Mouse (Mus musculus) E14TG2a.4 (cell line): Measurements from ENCODE around the gene Gm21887.
"Not testable (repeated sequence)": the region's sequence is repeated elsewhere in the genome, so short reads cannot be mapped to it uniquely, and the experiment has no call there.

ENCODE experiments used
- H3K27me3 ChIP-seq: 2 replicates; pipeline ENCODE4 v1.6.1; 2014; ENCODE audit warnings: low read length, control low read depth; ENCODE audit not compliant: insufficient read depth
- H3K36me3 ChIP-seq: 2 replicates; pipeline ENCODE4 v1.6.1; 2014; ENCODE audit warnings: low read length, control low read depth; ENCODE audit not compliant: insufficient read depth
- H3K4me1 ChIP-seq: replicated peaks from 2 replicates; pipeline ENCODE4 v1.6.1; 2014; ENCODE audit warnings: low read depth, low read length, control low read depth
- H3K4me3 ChIP-seq: replicated peaks from 2 replicates; pipeline ENCODE4 v1.5.1; 2014; ENCODE audit warnings: mild to moderate bottlenecking, low read length
- H3K9me3 ChIP-seq: 2 replicates; pipeline ENCODE4 v1.6.1; 2014; ENCODE audit warnings: low read length, control low read depth
- CTCF ChIP-seq: conservative IDR thresholded peaks from 2 replicates; pipeline ENCODE4 v1.5.1; 2014; ENCODE audit warnings: low read length
- NANOG ChIP-seq: IDR thresholded peaks from 2 replicates; pipeline ENCODE4 v1.6.1; 2014; ENCODE audit warnings: borderline replicate concordance, low read length, mixed read lengths

The Gm21887 gene

DNA sequence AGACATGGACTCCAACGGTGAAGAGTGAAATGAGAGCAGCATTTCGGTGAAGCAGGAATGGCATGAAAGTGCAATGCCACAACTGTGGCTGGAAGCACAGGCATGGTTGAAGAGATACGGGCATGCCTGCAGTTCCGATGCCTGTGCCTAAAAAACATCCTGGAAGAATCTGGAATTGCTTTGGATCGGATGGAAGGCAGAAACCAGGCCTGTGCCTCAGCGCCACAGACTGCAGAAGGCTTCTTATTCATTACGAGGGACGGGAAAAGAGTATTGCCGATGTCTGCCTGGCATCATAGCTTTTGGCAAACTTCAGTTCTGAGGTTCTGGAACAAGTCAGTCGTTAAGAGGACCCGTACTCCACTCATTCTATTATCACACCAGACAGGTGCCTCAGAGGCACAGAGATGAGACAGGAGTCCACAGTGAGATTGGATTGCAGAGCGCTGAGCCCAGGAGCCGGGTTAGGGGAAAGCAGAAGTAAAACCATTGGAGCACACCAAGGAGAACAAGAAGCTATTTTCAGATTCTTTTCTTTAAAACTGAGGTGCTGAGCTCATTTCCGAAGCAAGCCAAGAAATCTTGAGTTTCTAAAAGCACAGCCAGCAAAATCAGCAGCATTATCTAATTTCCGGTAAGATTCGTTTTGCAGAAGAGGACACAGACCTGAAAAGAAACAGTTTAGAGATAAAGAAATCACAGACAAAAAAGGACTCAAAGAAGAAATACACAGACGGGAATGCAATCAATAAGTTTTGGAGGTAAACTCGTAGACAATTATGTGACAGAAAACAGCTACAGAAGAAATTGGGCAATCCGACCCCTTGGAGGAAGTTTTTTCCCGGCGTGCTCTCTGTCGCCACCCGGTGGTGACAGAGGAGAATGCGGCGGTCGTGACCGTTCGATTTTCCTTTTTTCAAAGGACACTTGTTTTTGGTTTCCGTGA is 30.8 kb upstream of the Gm21887 start:
- Histone ChIP-seq H3K36me3 (peaks cover 87% of the 10 kb centered on the region), H3K27me3 (peaks cover 10% of the 10 kb centered on the region), H3K4me3 (peak overlapping the region; percentile 1), H3K9me3 (peaks cover 86% of the 10 kb centered on the region), H3K4me1 (peaks cover 15% of the 10 kb centered on the region)

DNA sequence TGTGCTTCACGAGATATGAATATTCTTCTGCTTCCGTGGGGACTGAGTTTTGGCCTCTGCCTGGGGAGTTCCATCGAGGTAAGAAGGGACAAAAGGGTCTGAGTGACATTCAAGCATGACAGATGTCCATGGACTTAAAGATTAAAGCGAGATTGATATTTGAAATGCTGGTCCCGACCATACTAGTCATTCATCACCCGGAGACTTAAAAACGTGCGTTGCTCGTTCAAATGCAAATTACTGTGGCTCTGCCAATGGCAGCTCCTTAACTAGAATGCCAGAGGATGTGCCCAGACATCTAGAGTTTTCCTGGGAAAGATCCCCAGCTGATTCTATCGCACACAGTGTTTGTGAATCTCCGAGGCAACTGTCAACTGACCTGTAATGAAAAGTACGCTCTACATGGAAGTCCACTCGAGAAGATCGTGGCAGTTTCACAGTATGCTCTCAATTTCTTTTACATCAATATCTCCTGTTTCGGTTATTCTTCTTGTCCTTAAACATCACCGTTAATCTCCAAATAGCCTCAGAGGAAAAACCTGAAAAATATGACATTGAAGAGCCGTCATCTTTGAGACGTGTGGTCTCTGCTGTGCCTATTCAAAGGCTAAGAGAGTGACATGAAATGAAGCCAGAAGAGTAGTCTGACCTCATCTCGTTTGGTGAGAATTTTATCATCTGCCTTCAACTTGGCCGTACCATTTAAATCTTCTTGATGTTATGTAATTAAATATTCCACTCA is 29.8 kb upstream of the Gm21887 start:
- Histone ChIP-seq H3K4me1 (peaks cover 15% of the 10 kb centered on the region), H3K4me3 (peak overlapping the region; percentile 0; the same call in 1 of the 2 replicates), H3K27me3 (peaks cover 10% of the 10 kb centered on the region), H3K36me3 (peaks cover 87% of the 10 kb centered on the region), H3K9me3 (peaks cover 86% of the 10 kb centered on the region)

DNA sequence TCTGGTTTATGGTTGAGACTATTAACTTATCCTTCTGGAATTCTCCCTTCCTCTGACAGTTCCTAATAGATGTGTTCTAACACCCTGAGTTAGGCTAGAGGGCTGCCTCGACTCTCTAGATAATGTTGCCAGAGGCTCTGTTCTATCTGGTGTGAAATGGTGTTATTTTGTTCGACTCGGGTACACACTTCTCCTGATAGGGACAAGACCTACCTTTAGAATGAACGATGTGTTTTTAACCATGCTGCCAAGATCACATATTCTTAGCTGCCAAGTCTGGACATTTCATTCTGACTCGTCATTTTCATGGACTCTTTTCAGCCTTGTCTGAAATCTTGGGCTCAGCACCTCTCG is 29.3 kb upstream of the Gm21887 start:
- Histone ChIP-seq H3K27me3 (peaks cover 10% of the 10 kb centered on the region), H3K4me1 (peaks cover 19% of the 10 kb centered on the region), H3K9me3 (peaks cover 86% of the 10 kb centered on the region), H3K36me3 (peaks cover 87% of the 10 kb centered on the region)
- H3K4me3 ChIP-seq = not testable (repeated sequence)

- Histone ChIP-seq H3K27me3 (peaks cover 10% of the 10 kb centered on the region), H3K36me3 (peaks cover 87% of the 10 kb centered on the region), H3K4me1 (peaks cover 22% of the 10 kb centered on the region), H3K4me3 (no peak overlapping the region), H3K9me3 (peaks cover 86% of the 10 kb centered on the region)
- TF ChIP-seq CTCF (no peak), NANOG (no peak)
Observed at GRCm38 (mm10) chrX:169980809-169981289, 28.6 kb upstream of the Gm21887 start.

DNA sequence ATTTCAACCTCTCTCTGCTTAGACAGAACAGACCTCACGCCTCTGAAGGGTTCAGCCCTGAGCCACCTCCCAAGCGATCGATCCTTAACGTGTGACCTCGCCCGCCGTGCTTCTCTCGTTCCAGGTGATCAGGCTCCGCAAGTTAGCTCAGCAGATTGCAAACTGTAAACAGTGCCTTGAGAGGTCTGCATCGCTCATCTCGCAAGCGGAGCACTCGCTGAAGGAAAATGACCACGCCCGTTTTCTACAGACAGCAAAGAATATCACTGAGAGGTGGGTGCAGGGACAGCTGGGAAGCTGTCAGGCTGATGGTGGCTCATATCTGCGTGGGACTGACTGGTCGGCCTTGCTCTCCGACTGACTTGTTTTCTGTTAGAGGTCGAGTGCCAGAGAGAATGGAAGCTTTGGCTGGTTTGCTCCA is 27.7 kb upstream of the Gm21887 start:
- H3K4me3 ChIP-seq = peak overlapping the region; percentile 21
- peaks cover 87% of the 10 kb centered on the region for H3K36me3 ChIP-seq
- H3K4me1 ChIP-seq = peaks cover 27% of the 10 kb centered on the region
- H3K9me3 ChIP-seq = peaks cover 86% of the 10 kb centered on the region
- H3K27me3 ChIP-seq = peaks cover 13% of the 10 kb centered on the region

DNA sequence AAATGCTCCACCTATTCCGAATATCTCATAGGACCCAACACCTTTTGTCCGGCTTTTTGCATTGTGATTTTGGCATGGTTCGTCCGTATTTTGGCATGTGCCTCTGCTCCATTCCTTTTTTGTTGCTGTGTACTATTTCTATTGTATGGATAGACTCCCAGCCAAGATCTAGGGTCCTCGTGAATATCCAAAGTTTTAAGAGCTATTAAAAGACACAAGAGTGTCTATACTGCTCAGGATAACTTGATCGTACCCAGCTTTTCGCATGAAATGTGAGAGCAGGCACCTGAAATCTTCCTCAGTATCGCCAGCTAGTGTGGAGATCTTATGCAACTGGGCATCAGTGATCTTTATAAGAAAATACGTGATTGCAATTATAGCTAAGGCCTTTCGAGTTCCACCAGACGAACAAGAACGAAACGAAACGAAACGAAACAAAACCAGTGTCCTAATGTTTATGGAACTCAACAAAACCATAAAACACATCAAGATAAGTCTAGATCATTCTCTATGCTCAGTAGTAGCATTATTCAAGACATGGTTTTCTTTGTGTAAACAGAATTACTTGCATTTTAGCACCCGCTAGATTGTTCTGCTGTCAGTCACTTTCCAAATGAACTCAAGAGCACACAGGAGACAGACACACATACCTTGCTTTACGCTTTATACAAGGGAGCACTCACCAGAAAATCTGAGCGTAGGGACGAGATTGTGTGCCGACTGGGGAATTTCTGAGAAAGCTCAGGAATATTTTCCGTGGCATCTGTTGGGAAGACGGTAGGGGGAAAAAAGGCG is 26.7 kb upstream of the Gm21887 start:
- Histone ChIP-seq H3K9me3 (peaks cover 86% of the 10 kb centered on the region), H3K27me3 (peaks cover 13% of the 10 kb centered on the region), H3K36me3 (peaks cover 87% of the 10 kb centered on the region), H3K4me3 (peak overlapping the region; percentile 1; the same call in 1 of the 2 replicates), H3K4me1 (peaks cover 33% of the 10 kb centered on the region)

- H3K27me3 ChIP-seq = peaks cover 12% of the 10 kb centered on the region
- peaks cover 87% of the 10 kb centered on the region for H3K36me3 ChIP-seq
- H3K4me1 ChIP-seq = peaks cover 36% of the 10 kb centered on the region
- H3K9me3 ChIP-seq = peaks cover 85% of the 10 kb centered on the region
- H3K4me3 ChIP-seq = peak overlapping the region; percentile 1; the same call in 1 of the 2 replicates
Observed at GRCm38 (mm10) chrX:169983401-169984165, 25.9 kb upstream of the Gm21887 start.

GRCm38 (mm10) chrX:169984331-169984730 is 25.1 kb upstream of the Gm21887 start:
- not testable (repeated sequence) for H3K4me3 ChIP-seq
- Histone ChIP-seq H3K4me1 (peaks cover 41% of the 10 kb centered on the region), H3K27me3 (peaks cover 18% of the 10 kb centered on the region), H3K36me3 (peaks cover 87% of the 10 kb centered on the region), H3K9me3 (peaks cover 85% of the 10 kb centered on the region)

DNA sequence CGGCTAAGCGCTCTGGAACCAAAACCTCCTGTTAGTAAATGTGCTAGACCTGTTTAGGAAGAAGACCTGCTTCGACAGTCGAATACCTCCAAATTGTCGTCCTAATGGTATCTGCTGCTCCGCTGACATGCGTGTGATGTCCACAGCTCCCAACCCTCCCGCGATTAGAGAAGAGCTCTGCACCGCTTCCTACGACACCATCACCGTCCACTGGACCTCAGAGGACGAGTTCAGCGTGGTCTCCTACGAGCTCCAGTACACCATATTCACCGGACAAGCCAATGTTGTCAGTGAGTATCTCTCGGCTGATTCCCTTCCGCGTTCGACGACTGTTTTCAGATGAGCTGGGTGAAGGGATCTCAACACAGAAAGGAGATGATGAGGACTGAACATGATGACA is 24.6 kb upstream of the Gm21887 start:
- H3K9me3 ChIP-seq = peaks cover 85% of the 10 kb centered on the region
- peak overlapping the region; percentile 5 for H3K4me3 ChIP-seq
- peaks cover 21% of the 10 kb centered on the region for H3K27me3 ChIP-seq
- peaks cover 86% of the 10 kb centered on the region for H3K36me3 ChIP-seq
- peaks cover 41% of the 10 kb centered on the region for H3K4me1 ChIP-seq

- Histone ChIP-seq H3K9me3 (peaks cover 88% of the 10 kb centered on the region), H3K36me3 (peaks cover 90% of the 10 kb centered on the region), H3K27me3 (peaks cover 21% of the 10 kb centered on the region), H3K4me1 (peaks cover 43% of the 10 kb centered on the region), H3K4me3 (peak overlapping the region; percentile 61)
Observed at GRCm38 (mm10) chrX:169985796-169986195, 23.7 kb upstream of the Gm21887 start.

GRCm38 (mm10) chrX:169986519-169987367 is 22.7 kb upstream of the Gm21887 start:
- Histone ChIP-seq H3K36me3 (peaks cover 88% of the 10 kb centered on the region), H3K27me3 (peaks cover 21% of the 10 kb centered on the region), H3K9me3 (peaks cover 89% of the 10 kb centered on the region), H3K4me3 (peak overlapping the region; percentile 65), H3K4me1 (peaks cover 47% of the 10 kb centered on the region)
